Mouse (Mus musculus) frontal cortex, postnatal 36 days (tissue): Measurements from ENCODE around the gene Pls3.

Source experiments
- DNase-seq, 2 experiments: peaks; one replicate each; pipeline ENCODE4 v3.0.0; 2022; ENCODE audit warnings: low spot score in 2 of 2

Pls3 gene

GRCm38 (mm10) chrX:75874332-75875291 lies at the start of gene Pls3:
Pls3 (minus strand) TSS chrX:75875182.
- peak; percentile 82 to 86 for DNase-seq

- no peak for DNase-seq
These were observed 20.7 kb upstream of the Pls3 start for GRCm38 (mm10) chrX:75895716-75896115.

DNA sequence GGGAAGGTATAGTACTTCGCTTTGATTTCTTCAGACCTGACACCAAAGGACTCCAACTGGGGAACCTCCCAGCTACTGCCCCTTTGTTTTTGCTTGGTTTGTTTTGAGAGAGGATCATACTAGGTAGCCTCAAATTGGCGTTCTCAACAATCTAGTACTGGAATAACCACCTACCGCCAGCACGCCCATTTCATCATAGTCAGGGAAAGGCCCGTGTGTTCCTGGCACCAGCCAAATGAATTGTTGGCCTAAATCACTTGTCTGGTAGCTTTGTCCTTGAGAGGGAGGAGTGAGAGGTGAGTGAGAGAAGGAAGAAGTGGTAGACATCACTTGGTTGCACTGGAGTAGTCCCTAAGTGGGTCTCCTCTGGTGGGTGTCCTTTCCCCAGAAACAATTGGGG lies 584 bp upstream of the Pls3 start:
- DNase-seq: no peak

GRCm38 (mm10) chrX:75873813-75874212 lies 1.2 kb downstream of the Pls3 start:
- DNase-seq: peak; percentile 13 to 15

GRCm38 (mm10) chrX:75873253-75873652 lies 1.7 kb downstream of the Pls3 start:
- DNase-seq: no peak

DNA sequence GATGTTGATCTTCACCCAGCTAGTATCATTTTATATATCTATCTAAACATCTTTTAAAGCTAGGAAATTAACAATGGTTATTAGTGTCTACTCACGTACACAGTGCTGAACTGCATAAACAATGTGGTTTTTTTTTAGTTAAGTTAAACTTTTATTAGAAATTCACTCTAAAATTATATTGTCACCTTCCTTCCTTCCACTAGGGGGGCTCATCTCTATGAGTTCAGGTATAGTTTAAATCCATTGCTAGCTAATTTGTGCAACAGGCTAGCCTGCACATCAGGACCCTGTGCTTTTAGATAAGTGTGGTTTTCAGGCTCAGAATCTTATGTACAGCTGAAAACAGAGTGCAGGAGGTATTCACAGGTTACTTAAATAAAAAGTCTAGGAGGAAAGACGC lies 3.1 kb downstream of the Pls3 start:
- no peak for DNase-seq

- DNase-seq: no peak
These were observed 13.3 kb downstream of the Pls3 start for GRCm38 (mm10) chrX:75861715-75862114.

DNA sequence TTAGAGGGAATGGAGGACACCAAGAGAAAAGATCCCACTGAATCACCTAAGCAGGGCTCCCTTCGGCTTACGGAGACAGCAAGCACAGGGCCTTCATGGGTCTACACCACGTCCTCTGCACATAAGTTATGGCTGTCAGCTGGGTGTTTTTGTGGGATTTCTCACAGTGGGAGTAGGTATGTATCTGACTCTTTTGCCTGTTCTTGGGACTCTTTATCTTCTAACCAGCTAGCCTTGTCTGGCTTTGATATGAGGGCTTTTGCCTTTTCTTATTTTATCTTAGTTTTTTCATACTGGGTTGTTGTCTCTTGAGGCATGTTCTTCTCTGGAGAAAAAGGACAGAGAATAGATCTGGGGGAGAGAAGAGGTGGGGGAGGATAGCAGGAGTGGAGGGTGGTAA lies 20.7 kb downstream of the Pls3 start:
- DNase-seq: no peak

- no peak for DNase-seq
These were observed 30.7 kb downstream of the Pls3 start for GRCm38 (mm10) chrX:75844290-75844689.

- DNase-seq: no peak
These were observed 32.1 kb downstream of the Pls3 start for GRCm38 (mm10) chrX:75842835-75843234.

DNA sequence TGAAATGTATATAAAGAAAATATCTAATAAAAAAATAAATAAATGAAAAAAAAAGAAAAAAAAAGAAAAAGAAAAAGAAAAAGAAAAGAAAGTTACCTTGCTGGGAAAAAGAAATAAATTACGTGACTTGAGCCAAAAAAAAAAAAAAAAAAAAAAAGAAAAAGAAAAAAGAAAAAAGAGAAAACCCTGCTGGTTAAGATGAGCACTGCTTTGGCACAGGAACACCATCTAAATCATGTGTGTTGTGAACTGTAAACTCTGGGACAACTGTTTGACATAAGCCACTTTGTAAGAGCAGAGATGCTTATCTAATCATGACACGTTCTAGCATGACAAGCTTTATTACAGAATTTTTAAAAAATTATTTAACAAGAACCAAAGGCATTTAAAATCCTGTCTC lies 32.9 kb downstream of the Pls3 start:
- no peak for DNase-seq

- DNase-seq: no peak
These were observed 34.7 kb downstream of the Pls3 start for GRCm38 (mm10) chrX:75840263-75840662.

DNA sequence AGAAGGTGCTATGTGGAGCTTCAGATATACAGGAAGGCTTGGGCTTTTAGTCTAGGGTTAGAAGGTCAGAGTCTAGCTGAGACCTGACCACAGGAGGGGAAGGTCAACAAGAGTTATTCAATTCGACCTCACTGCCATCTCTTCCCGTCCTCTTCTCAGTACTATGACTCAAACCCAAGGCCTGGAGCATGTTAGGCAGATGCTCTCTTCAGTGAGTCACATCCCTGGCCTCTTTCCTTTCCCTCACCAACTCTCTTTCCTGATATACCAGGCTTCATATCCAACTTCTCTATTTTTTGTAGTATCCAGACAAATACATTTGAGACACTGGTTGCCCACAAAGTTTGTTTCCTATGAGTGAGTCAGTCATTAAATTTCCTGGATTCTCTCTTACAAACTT lies 40.1 kb downstream of the Pls3 start:
- no peak for DNase-seq

- no peak for DNase-seq
These were observed 40.7 kb downstream of the Pls3 start for GRCm38 (mm10) chrX:75834286-75834685.

DNA sequence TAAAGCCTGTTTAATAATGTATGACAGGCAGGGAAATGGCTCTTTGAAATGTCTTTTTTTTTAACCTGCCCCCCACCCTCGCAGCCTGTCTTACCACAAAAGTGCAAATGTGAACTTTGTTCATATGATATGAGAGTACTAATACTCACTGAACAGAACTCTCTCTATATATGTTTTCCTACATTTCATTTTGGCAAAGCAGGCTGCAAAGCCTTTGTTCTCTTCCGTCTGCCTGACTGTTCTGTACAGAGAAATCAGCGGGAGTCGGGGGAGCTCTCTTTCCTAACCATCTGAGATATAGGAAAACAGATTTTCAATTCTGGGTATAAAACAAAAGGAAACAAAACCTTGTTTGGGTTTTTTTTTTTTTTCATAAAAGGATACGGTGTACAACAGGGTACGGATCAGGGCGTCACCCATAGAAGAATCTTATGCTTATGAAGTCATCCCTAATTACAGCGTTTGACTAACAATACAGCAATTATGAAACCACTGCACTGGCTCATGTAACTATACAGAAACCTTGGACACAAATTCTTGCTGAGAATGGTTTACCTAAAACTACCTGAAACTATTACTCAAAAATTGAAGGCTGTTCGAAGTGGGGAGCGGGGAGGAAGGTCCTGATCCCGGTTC lies 41.9 kb downstream of the Pls3 start:
- no peak for DNase-seq

DNA sequence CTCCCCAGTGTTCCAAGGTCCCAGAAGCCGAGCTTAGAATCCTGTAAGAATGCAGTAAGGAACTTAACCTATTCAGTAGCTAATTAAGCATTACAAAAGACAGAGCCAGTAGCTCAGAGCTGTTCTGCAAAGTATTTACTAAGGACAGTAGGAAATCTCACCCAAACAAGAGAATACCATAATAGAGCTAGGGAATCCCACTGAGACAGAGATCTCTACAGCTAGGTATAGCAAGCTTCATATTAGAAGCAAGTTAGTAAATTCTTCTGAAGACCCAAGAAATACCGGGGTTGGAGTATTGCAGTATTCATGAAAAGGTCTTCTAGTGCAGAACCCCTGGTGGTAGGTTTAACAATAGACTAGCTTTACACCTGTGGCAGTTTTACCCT lies 45.1 kb downstream of the Pls3 start:
- no peak for DNase-seq

DNA sequence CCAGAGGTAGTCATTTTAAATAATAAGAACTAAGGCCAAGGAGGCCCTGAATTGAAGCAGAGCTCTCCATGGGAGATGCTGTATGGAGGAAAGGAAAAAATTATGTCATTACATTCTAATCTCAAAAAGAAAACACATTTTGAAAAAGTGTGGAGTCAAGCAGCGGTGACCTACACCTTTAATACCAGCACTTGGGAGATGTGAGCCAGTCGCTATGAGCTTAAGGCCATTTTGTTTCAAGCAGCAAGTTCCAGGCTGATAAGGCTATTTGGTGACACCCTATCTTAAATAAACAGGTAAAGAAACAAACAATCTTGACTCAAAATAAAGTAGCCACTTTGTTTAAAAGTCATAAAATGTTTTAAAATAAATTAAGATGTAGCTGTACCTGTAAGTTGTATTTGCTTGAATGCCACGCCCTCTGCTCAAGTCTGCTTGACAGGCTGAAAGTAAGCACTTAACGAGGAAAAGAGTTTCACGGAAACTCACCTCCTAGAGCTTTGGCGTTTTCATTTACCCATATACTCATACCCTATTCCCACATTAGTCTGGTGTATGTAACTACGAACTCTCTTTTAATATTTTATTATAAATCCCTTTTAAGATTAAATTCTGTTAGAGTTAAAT lies 45.6 kb downstream of the Pls3 start:
- no peak for DNase-seq

- DNase-seq: no peak
These were observed 56.2 kb downstream of the Pls3 start for GRCm38 (mm10) chrX:75818647-75819271.

- no peak for DNase-seq
These were observed 60.0 kb downstream of the Pls3 start for GRCm38 (mm10) chrX:75814958-75815357.

GRCm38 (mm10) chrX:75814123-75814522 lies 60.9 kb downstream of the Pls3 start:
- DNase-seq: no peak

DNA sequence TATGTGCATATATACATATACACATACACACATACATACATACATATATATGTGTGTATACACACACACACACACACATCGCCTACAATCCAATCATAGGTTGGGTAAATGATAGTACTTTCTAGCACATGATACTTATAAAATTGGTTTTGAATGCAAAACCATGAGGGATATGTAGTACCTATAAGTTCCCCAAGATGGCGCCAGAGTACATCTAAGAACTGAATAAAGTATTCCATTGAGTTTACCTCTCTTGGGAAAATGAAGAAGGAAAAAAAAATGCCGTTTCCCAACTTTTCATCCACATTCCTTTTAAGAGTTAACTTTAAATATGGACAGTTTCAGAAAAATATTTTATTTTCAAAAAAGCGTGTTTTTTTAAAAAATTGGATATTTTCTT lies 78.4 kb downstream of the Pls3 start:
- DNase-seq: peak in 1 of 2 experiments; percentile 48

- no peak for DNase-seq
These were observed 95.2 kb downstream of the Pls3 start for GRCm38 (mm10) chrX:75779796-75780195.
